Mouse (Mus musculus) spleen, embryonic (tissue): ENCODE measurements around the gene Pnpla2.
"Not testable (repeated sequence)": the region's sequence is repeated elsewhere in the genome, so short reads cannot be mapped to it uniquely, and the experiment has no call there.

ENCODE experiments used
- CTCF ChIA-PET: fragments of 350-600 bp; sonication (Branson Sonifier 250); formaldehyde crosslinking; loops from one replicate; lab custom pipeline; 2022; lab: Charles Lee

Gene Pnpla2

GRCm38 (mm10) chr7:141454967-141455551, at the start of gene Pnpla2:
TSS of gene Pnpla2 (plus strand) at chr7:141455198.
- CTCF ChIA-PET = interaction anchor here (0.6 to 1.2 kb wide), 2 partner anchors 12 to 498 kb away, joined by 4 read pairs; no protein-coding TSS in a partner anchor

- CTCF ChIA-PET = interaction anchor here (0.5 to 0.7 kb wide), 2 partner anchors 13 to 45 kb away, joined by 3 read pairs; no protein-coding TSS in a partner anchor
Observed at GRCm38 (mm10) chr7:141405466-141405865, 49.5 kb upstream of the Pnpla2 start.

GRCm38 (mm10) chr7:141407670-141408069, 47.3 kb upstream of the Pnpla2 start:
- CTCF ChIA-PET = not testable (repeated sequence)

GRCm38 (mm10) chr7:141408833-141409232, 46.2 kb upstream of the Pnpla2 start:
- CTCF ChIA-PET = interaction anchor here (0.6 to 0.7 kb wide), 3 partner anchors 16 to 378 kb away, joined by 3 to 11 read pairs (median 3); partner anchors contain the start of gene Taldo1

GRCm38 (mm10) chr7:141410631-141411030, 44.4 kb upstream of the Pnpla2 start:
- CTCF ChIA-PET = interaction anchor here (0.6 kb wide), 1 partner anchor 36 kb away, joined by 3 read pairs; the partner anchor contains the start of gene Rplp2

GRCm38 (mm10) chr7:141411667-141412066, 43.3 kb upstream of the Pnpla2 start:
- CTCF ChIA-PET = no interaction called here

- CTCF ChIA-PET = interaction anchor here (0.6 to 0.8 kb wide), 2 partner anchors 25 to 49 kb away, joined by 3 to 8 read pairs; no protein-coding TSS in a partner anchor
Observed at GRCm38 (mm10) chr7:141413331-141413730, 41.7 kb upstream of the Pnpla2 start.

GRCm38 (mm10) chr7:141413809-141414584, 41.0 kb upstream of the Pnpla2 start, which contains the start of gene Gatd1:
TSS of gene Gatd1 (minus strand) at chr7:141414136.
- CTCF ChIA-PET = no interaction called here

GRCm38 (mm10) chr7:141416144-141416841, 38.7 kb upstream of the Pnpla2 start:
- CTCF ChIA-PET = no interaction called here

- CTCF ChIA-PET = interaction anchor here (0.5 kb wide), 1 partner anchor 13 kb away, joined by 3 read pairs; no protein-coding TSS in a partner anchor
Observed at GRCm38 (mm10) chr7:141417731-141418681, 37.0 kb upstream of the Pnpla2 start.

- CTCF ChIA-PET = no interaction called here
Observed at GRCm38 (mm10) chr7:141418970-141419369, 36.0 kb upstream of the Pnpla2 start.

- CTCF ChIA-PET = no interaction called here
Observed at GRCm38 (mm10) chr7:141420030-141420702, 34.8 kb upstream of the Pnpla2 start.

- CTCF ChIA-PET = no interaction called here
Observed at GRCm38 (mm10) chr7:141423811-141424210, 31.2 kb upstream of the Pnpla2 start.

GRCm38 (mm10) chr7:141426948-141427730, 27.9 kb upstream of the Pnpla2 start:
- CTCF ChIA-PET = no interaction called here

GRCm38 (mm10) chr7:141428701-141429100, 26.3 kb upstream of the Pnpla2 start:
- CTCF ChIA-PET = interaction anchor here (0.6 kb wide), 1 partner anchor 16 kb away, joined by 3 read pairs; no protein-coding TSS in a partner anchor

- CTCF ChIA-PET = interaction anchor here (0.6 kb wide), 1 partner anchor 16 kb away, joined by 3 read pairs; no protein-coding TSS in a partner anchor
Observed at GRCm38 (mm10) chr7:141429310-141429709, 25.7 kb upstream of the Pnpla2 start, which contains the start of gene Cend1. TSS of gene Cend1 (minus strand) at chr7:141429491.

- CTCF ChIA-PET = no interaction called here
Observed at GRCm38 (mm10) chr7:141429840-141430584, 25.0 kb upstream of the Pnpla2 start.

- CTCF ChIA-PET = no interaction called here
Observed at GRCm38 (mm10) chr7:141430585-141431240, 24.3 kb upstream of the Pnpla2 start.
